Mouse (Mus musculus): ENCODE measurements around the gene Mbd5.
"Not testable (repeated sequence)": the region's sequence is repeated elsewhere in the genome, so short reads cannot be mapped to it uniquely, and the experiment has no call there.

Gene Mbd5

GRCm38 (mm10) chr2:49169766-49170165 lies 220.5 kb downstream of the Mbd5 start:
- no peak for DNase-seq (ENCODE audit: low spot score)

DNA sequence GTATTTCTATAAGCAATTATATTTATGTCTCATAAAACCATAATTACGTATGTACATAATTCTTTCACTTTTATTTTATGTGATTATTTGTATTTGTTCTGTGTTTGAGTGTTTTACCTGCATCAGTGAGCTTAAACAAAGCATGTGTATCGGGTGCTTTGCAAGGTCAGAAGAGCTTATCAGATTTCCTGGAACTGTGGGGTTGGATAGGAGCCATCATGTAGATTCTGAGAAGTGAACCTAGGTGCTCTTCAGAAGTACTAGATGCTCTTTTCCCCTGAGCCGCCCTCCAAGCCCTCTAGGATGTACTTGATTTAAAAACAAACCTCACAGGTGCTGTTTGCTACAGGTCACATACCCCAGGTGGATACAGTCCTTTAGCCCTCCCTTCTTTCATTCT lies 227.7 kb downstream of the Mbd5 start:
- DNase-seq (ENCODE audit: low spot score), result no peak

DNA sequence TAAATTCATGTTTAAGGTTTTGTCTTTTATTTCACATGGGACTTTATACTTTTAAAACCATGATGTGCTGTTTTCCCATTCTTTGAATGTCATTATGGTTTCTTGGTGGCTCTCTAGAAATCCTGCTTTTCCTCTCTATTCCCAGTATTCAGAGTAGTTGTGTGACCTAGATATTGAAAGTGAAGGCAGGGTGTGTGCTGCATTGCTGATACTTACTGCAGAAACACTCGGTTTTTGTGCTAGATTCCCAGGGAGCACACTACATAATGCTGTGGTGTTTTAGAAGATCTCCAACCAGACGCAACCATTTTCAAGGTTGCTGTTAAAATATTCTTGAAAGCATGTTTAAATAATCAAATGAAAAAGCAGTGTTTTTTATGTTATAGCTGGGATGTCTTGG lies 241.7 kb downstream of the Mbd5 start:
- no peak for DNase-seq (ENCODE audit: low spot score)

DNA sequence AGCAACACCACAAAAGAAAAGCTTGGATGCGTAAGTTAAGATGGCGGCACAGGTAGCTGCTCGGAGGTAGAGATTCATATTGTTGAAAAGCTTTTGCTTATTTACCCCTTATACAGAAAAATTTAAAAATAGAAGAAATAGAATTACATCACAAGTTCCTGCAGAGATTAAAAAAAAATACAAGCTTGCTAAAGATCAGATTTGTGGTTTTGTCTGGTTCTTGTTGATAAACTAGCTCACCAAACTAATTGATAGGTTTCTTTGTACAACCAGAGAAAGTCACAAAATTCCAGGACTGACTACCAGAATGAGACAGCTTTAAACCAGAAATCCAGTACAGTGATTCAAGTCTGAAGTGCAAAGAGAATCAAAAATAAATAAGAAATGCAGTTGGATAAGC lies 242.4 kb downstream of the Mbd5 start:
- no peak for DNase-seq (ENCODE audit: low spot score)

- no peak for DNase-seq (ENCODE audit: low spot score)
These were observed 254.8 kb downstream of the Mbd5 start for GRCm38 (mm10) chr2:49204081-49204480.

DNA sequence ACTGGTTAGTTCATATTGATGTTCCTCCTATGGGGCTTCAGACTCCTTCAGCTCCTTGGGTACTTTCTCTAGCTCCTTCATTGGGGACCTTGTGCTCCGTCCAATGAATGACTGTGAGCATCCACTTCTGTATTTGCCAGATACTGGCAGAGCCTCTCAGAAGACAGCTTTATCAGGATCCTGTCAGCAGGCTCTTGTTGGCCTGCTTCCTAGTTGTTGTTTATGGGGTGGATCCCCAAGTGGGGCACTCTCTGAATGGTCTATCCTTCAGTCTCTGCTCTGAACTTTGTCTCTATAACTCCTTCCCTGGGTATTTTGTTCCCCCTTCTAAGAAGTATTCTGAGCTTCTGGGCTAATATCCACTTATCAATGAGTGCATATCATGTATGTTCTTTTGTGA lies 256.4 kb downstream of the Mbd5 start:
- not testable (repeated sequence) for DNase-seq (ENCODE audit: low spot score)

GRCm38 (mm10) chr2:49209349-49209748 lies 260.0 kb downstream of the Mbd5 start:
- no peak for DNase-seq (ENCODE audit: low spot score)

GRCm38 (mm10) chr2:49210408-49210807 lies 261.1 kb downstream of the Mbd5 start:
- DNase-seq (ENCODE audit: low spot score), result no peak

DNA sequence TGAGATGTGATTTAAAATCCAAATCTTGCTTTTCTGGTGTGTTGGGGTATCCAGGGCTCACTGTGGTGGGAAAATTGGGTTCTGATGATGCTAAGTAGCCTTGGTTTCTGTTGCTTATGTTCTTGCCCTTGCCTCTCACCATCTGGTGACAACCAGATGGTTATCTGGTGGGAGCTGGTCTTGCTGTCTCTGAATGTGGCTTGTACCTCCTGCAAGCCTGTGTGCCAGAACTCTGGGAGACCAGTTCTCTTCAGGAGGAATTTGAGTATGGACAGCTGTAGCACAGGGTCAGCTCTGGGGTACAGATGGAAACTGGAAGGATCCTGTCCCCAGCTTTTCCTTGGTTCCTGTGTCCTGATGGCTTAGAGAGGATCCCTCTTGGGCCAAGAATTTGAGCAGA lies 280.4 kb downstream of the Mbd5 start:
- DNase-seq (ENCODE audit: low spot score), result no peak

- DNase-seq (ENCODE audit: low spot score), result no peak
These were observed 284.8 kb downstream of the Mbd5 start for GRCm38 (mm10) chr2:49234064-49234463.

DNA sequence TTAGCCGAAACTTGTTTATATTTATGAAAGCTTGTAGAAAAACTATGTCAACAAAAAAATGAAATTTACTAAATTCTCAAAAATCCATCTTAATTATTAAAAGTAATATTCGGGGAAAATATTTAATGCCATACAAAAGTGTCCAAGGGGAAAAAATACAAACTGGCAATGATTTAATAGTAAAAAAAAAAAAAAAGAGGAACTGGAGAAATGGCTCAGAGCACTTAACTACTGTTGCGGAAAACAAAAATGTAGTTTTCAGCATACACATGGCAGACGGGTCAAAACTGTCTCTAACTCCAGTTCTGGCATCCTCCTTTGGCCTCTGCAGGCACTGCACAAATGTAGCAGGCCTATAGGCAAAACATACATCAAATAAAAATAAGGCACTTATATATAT lies 292.4 kb downstream of the Mbd5 start:
- DNase-seq (ENCODE audit: low spot score), result no peak

- DNase-seq (ENCODE audit: low spot score), result no peak
These were observed 314.8 kb downstream of the Mbd5 start for GRCm38 (mm10) chr2:49264092-49264491.

GRCm38 (mm10) chr2:49272295-49272967 lies 323.1 kb downstream of the Mbd5 start:
- no peak for DNase-seq (ENCODE audit: low spot score)

- no peak for DNase-seq (ENCODE audit: low spot score)
These were observed 326.9 kb downstream of the Mbd5 start for GRCm38 (mm10) chr2:49276017-49276722.

DNA sequence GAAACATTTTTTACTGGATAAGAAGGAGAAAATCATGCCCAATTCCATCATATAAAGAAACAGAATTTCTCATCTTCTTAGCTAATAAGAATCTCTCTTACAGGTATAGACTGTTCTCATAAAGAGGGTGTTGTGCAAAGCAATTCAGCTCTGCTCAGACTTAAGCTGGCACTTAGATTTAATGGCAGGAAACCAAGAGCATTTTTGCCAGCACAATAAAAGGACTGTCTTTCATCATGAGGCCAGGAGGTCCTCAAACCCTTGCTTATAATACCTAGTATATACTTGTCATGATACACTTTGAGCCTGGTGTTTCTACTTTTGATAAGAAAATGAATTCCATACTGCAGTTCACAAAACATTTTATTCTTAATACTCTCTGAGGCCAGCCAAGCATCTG lies 331.2 kb downstream of the Mbd5 start:
- no peak for DNase-seq (ENCODE audit: low spot score)

- no peak for DNase-seq (ENCODE audit: low spot score)
These were observed 334.3 kb downstream of the Mbd5 start for GRCm38 (mm10) chr2:49283583-49283982.

DNA sequence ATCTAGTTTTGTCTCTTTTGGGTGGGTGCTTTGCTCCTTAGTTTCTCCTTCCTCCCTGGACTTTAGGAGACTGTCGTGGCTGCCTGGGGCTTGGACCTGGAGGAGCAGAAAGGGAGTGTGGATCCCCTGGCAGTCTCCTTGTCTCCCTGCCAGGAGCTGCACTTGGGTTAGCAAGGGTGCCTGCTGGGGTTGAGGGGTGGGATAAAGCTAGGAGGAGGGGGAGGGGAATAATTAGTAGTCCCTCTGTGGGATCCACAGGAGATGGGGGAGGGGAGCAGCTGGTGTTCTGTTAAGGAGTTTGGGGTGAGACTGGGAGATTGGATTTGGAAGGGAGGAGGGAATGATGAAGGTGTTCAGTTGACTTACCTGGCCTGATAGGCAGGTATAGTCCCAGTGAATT lies 337.7 kb downstream of the Mbd5 start:
- no peak for DNase-seq (ENCODE audit: low spot score)

DNA sequence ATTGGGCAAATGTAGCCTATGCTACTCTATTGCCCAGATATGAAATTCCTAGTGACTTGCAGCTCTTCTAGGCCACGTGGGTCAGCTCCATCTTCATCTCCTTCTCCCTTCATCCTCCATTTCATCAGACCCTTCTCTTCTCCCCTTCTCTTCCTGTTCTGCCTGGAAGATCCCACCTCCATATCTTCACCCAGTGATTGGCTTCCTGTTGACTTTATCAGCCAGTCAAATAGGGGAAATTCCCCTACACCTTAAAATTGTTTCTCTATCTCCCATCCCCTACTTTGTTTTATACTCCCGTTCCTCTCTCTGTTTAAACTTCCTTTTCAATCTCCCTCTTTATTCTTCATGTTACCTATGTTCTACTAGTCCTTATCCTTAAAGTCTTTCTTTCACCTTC lies 342.4 kb downstream of the Mbd5 start:
- DNase-seq (ENCODE audit: low spot score), result no peak

DNA sequence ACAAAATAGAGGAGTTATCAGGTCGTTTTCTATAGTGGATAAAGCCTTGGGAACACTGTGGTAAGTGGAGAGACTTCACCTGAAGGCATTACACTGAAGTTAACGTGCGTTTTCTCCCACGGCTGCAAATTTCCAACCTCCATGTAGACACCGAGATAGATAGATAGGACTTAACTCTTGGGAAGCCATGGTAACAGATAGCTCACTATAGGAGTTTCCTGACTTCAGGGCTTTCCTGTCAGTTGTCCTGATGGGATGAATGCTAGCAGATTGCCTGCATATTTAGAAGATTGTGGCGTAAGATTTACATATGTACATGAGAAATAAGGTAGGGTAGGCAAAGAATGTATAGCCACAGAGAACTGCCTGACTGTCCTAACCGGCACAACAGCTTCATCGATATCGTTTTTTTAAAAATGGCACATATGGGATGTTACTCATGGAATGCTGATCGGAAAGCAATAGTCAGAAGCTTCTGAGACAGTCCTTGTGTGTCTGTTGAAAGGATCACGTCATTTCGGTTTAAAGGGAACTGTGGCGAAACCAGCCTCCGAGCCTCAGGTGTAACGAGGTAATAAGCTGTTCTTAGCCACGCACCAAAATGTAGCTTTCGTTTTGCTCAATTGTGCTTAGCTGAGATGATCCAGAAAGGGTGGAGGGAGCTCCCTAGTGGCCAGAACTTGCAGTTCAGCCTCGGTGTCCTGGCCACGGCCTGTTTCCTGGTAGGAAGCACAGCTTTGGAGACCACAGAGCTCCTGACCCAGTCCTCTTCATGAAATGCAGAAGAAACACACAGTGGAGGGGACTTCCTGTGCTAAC lies 363.5 kb downstream of the Mbd5 start:
- peak; percentile 87 for DNase-seq (ENCODE audit: low spot score)

GRCm38 (mm10) chr2:49333594-49333993 lies 384.3 kb downstream of the Mbd5 start:
- DNase-seq (ENCODE audit: low spot score), result no peak

- no peak for DNase-seq (ENCODE audit: low spot score)
These were observed 386.0 kb downstream of the Mbd5 start for GRCm38 (mm10) chr2:49335267-49335666.

DNA sequence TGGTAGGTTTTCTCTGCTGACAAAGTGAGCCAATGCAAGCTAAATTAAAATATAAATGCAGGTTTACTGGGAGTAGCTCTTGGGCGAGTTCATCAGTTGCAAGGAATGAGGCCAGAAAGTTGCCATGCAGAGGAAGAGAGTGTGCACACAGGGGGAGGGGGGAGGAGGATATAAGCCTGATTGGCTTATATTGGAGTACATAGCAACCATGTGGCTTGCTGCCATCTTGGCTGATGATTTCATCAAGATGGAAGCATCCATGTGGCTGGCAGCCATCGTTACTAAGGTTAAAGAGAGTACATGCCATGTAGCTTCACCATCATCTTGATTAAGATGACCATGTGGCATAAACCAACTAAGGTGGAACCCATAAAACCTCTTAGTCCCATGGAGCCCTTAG lies 395.0 kb downstream of the Mbd5 start:
- no peak for DNase-seq (ENCODE audit: low spot score)

- DNase-seq (ENCODE audit: low spot score), result no peak
These were observed 396.5 kb downstream of the Mbd5 start for GRCm38 (mm10) chr2:49345786-49346185.
